Mouse (Mus musculus) stomach, embryonic 14.5 days (tissue): ENCODE measurements at regions not wholly inside any gene's neighbourhood (a gene's known extent, or its start where the extent isn't known, plus 50 kb on each side); places are given as distances from the start of the nearest gene placed in this dataset.

Experiments
- ATAC-seq: fragments of 200-750 bp; cut with Nextera tagmentation; 2 replicates; pipeline ENCODE4 v1.8.0; 2017; ENCODE audit warnings: low read depth, moderate TSS enrichment; ENCODE audit not compliant: insufficient number of reproducible peaks, insufficient read depth, low FRiP score
- H3K27ac ChIP-seq: fragments of 300-500 bp; sonication (generic); 2 replicates; pipeline ENCODE4 v1.5.1; 2014; ENCODE audit warnings: mild to moderate bottlenecking, low read length, moderate library complexity, mixed read lengths
- H3K27me3 ChIP-seq: fragments of 300-500 bp; sonication (generic); 2 replicates; pipeline ENCODE4 v1.6.1; 2014; ENCODE audit warnings: low read length, control low read depth, mixed read lengths; ENCODE audit not compliant: control insufficient read depth, insufficient read depth
- H3K36me3 ChIP-seq: fragments of 300-500 bp; sonication (generic); 2 replicates; pipeline ENCODE4 v1.6.1; 2014; ENCODE audit warnings: mild to moderate bottlenecking, control low read depth, low read length, moderate library complexity, mixed read lengths; ENCODE audit not compliant: control insufficient read depth, insufficient read depth
- H3K4me1 ChIP-seq: fragments of 300-500 bp; sonication (generic); 2 replicates; pipeline ENCODE4 v1.6.1; 2014; ENCODE audit warnings: low read length, control low read depth, mixed read lengths; ENCODE audit not compliant: control insufficient read depth, insufficient read depth
- H3K4me2 ChIP-seq: fragments of 300-500 bp; sonication (generic); replicated peaks from 2 replicates; pipeline ENCODE4 v1.6.1; 2014; ENCODE audit warnings: low read depth, low read length, control low read depth
- H3K4me3 ChIP-seq: fragments of 300-500 bp; sonication (generic); 2 replicates; pipeline ENCODE4 v1.5.1; 2014; ENCODE audit warnings: low read depth, low read length, control low read depth
- H3K9ac ChIP-seq: fragments of 300-500 bp; sonication (generic); replicated peaks from 2 replicates; pipeline ENCODE4 v1.6.1; 2014; ENCODE audit warnings: low read depth, mild to moderate bottlenecking, control low read depth, low read length, moderate library complexity, mixed read lengths
- H3K9me3 ChIP-seq: fragments of 300-500 bp; sonication (generic); 2 replicates; pipeline ENCODE4 v1.6.1; 2016; ENCODE audit warnings: low read depth, low read length, control low read depth; ENCODE audit not compliant: control insufficient read depth
- WGBS: fragments of 180-500 bp; shearing (Covaris S2); extraction: QIAGEN DNeasy Blood & Tissue Kit; methylation state at CpG from one replicate; pipeline ENCODE4 v1.1.7; 2014; 5-methylcytosine and 5-hydroxymethylcytosine counted together

- H3K9me3 ChIP-seq = no peaks in the 10 kb centered on the region
- no peak overlapping the region for H3K4me3 ChIP-seq
- H3K27me3 ChIP-seq = no peaks in the 10 kb centered on the region
- no peak overlapping the region for H3K4me2 ChIP-seq
- ATAC-seq = no peak
- 71% methylated on average over 15 of the region's 15 CpGs for WGBS
- H3K9ac ChIP-seq = no peak overlapping the region
- no peaks in the 10 kb centered on the region for H3K4me1 ChIP-seq
- no peaks in the 10 kb centered on the region for H3K36me3 ChIP-seq
- no peak overlapping the region for H3K27ac ChIP-seq
Measured at GRCm38 (mm10) chr14:99641475-99642453, 343.3 kb downstream of the Klf5 start.

GRCm38 (mm10) chr14:99646323-99646722, 347.8 kb downstream of the Klf5 start:
- ATAC-seq = peak; percentile 77
- H3K4me2 ChIP-seq = no peak overlapping the region
- 63% methylated on average over 3 of the region's 3 CpGs for WGBS
- no peaks in the 10 kb centered on the region for H3K36me3 ChIP-seq
- H3K4me3 ChIP-seq = no peak overlapping the region
- no peaks in the 10 kb centered on the region for H3K4me1 ChIP-seq
- no peak overlapping the region for H3K9ac ChIP-seq
- H3K27me3 ChIP-seq = no peaks in the 10 kb centered on the region
- H3K27ac ChIP-seq = no peak overlapping the region
- H3K9me3 ChIP-seq = no peaks in the 10 kb centered on the region

- no peak overlapping the region for H3K27ac ChIP-seq
- H3K27me3 ChIP-seq = no peaks in the 10 kb centered on the region
- H3K4me3 ChIP-seq = no peak overlapping the region
- 65% methylated on average over 3 of the region's 3 CpGs for WGBS
- no peaks in the 10 kb centered on the region for H3K36me3 ChIP-seq
- H3K4me2 ChIP-seq = no peak overlapping the region
- H3K4me1 ChIP-seq = no peaks in the 10 kb centered on the region
- H3K9me3 ChIP-seq = no peaks in the 10 kb centered on the region
- no peak for ATAC-seq
- H3K9ac ChIP-seq = no peak overlapping the region
Measured at GRCm38 (mm10) chr14:99674399-99674798, 375.9 kb downstream of the Klf5 start.

GRCm38 (mm10) chr14:99687062-99687806, 388.7 kb downstream of the Klf5 start:
- ATAC-seq = no peak
- H3K9ac ChIP-seq = no peak overlapping the region

GRCm38 (mm10) chr14:99688415-99688814, 389.9 kb downstream of the Klf5 start:
- H3K9ac ChIP-seq = no peak overlapping the region
- no peaks in the 10 kb centered on the region for H3K4me1 ChIP-seq
- H3K27me3 ChIP-seq = no peaks in the 10 kb centered on the region
- no peak for ATAC-seq
- no peak overlapping the region for H3K4me2 ChIP-seq
- no peaks in the 10 kb centered on the region for H3K36me3 ChIP-seq
- H3K4me3 ChIP-seq = no peak overlapping the region
- H3K27ac ChIP-seq = no peak overlapping the region
- WGBS = 68% methylated on average over 4 of the region's 4 CpGs
- no peaks in the 10 kb centered on the region for H3K9me3 ChIP-seq

More at GRCm38 (mm10) chr14:99687062-99687806, 388.7 kb downstream of the Klf5 start:
- Histone ChIP-seq H3K4me2 (no peak overlapping the region), H3K27me3 (no peaks in the 10 kb centered on the region), H3K27ac (no peak overlapping the region), H3K4me3 (no peak overlapping the region), H3K4me1 (no peaks in the 10 kb centered on the region), H3K9me3 (no peaks in the 10 kb centered on the region), H3K36me3 (no peaks in the 10 kb centered on the region)
- 65% methylated on average over 8 of the region's 8 CpGs for WGBS

- ATAC-seq = no peak
- WGBS = 94% methylated on average over 7 of the region's 7 CpGs
Measured at GRCm38 (mm10) chr14:99696301-99696700, 397.8 kb downstream of the Klf5 start.

GRCm38 (mm10) chr14:99699545-99699944, 401.1 kb downstream of the Klf5 start:
- H3K27me3 ChIP-seq = no peaks in the 10 kb centered on the region
- ATAC-seq = no peak
- no peaks in the 10 kb centered on the region for H3K36me3 ChIP-seq
- no peaks in the 10 kb centered on the region for H3K4me1 ChIP-seq
- H3K9ac ChIP-seq = no peak overlapping the region
- 70% methylated on average over 2 of the region's 2 CpGs for WGBS
- no peak overlapping the region for H3K27ac ChIP-seq
- H3K4me2 ChIP-seq = no peak overlapping the region
- no peak overlapping the region for H3K4me3 ChIP-seq
- H3K9me3 ChIP-seq = no peaks in the 10 kb centered on the region

More at GRCm38 (mm10) chr14:99696301-99696700, 397.8 kb downstream of the Klf5 start:
- Histone ChIP-seq H3K27me3 (no peaks in the 10 kb centered on the region), H3K4me1 (no peaks in the 10 kb centered on the region), H3K9me3 (no peaks in the 10 kb centered on the region), H3K4me3 (no peak overlapping the region), H3K9ac (no peak overlapping the region), H3K27ac (no peak overlapping the region), H3K36me3 (no peaks in the 10 kb centered on the region), H3K4me2 (no peak overlapping the region)

GRCm38 (mm10) chr14:99706004-99706403, 407.5 kb downstream of the Klf5 start:
- Histone ChIP-seq H3K9ac (no peak overlapping the region), H3K27me3 (no peaks in the 10 kb centered on the region), H3K4me1 (no peaks in the 10 kb centered on the region), H3K9me3 (no peaks in the 10 kb centered on the region), H3K4me2 (no peak overlapping the region), H3K36me3 (no peaks in the 10 kb centered on the region), H3K27ac (no peak overlapping the region), H3K4me3 (no peak overlapping the region)
- 34% methylated on average over 10 of the region's 10 CpGs for WGBS
- no peak for ATAC-seq
